Mouse (Mus musculus): ENCODE data around the gene Ttll2. TPM values are rescaled to one million over a fixed set of nuclear protein-coding genes. Genes with fewer than 3 reads are reported as not detected.
"Not testable (repeated sequence)": the region's sequence is repeated elsewhere in the genome, so short reads cannot be mapped to it uniquely, and the experiment has no call there.

The Ttll2 gene
- polyA plus RNA-seq, 1 experiment: 19.0 TPM

DNA sequence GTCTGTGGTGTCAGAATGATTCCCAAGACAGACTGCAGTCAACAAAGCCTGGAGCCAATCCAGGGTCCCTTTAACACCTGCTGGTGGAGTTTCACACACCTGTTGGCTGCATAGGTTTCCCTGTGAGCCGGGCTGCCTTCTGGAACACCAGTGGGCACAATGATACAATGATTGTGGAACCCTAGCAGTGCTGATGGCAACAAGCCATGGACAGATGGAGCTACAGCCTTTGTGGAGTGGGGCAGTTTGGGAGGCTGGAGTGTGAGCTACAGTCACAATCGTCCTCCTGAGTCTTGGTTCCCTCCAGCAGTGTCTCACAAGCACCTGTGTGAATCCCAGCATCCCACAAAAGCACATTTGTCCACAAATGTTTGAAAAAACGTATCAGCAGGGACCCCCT is 3.7 kb downstream of the Ttll2 start:
- not testable (repeated sequence) for H3K27ac ChIP-seq (ENCODE audit: control insufficient read depth, insufficient read depth, low read depth, low read length); H3K4me3 ChIP-seq (ENCODE audit: control insufficient read depth, low read depth, low read length); H3K36me3 ChIP-seq (ENCODE audit: control insufficient read depth, insufficient read depth, low read length); H3K4me1 ChIP-seq (ENCODE audit: control insufficient read depth, insufficient read depth, low read length); H3K27me3 ChIP-seq (ENCODE audit: control insufficient read depth, insufficient read depth, low read length)

DNA sequence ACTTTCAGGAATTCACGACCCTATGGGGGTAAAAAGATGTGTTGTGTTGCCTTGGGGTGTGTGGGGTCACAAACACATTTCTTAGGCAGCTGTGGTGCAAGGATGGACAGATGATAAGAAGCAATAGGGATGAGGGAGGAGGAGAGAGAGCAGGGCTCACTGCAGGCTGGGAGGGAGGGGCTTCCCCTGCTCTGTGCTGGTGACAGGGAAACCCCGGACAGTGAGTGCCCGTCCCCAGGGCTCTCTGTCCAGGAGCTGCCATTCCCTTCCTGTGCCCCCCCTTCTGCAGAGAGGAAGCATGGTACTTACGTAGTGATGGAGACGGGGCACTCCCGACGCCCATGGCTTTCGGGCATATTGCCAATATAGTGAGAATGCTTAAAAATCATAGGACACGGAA is 15.1 kb downstream of the Ttll2 start:
- H3K36me3 ChIP-seq (ENCODE audit: control insufficient read depth, insufficient read depth, low read length); H3K4me1 ChIP-seq (ENCODE audit: control insufficient read depth, insufficient read depth, low read length); H3K27ac ChIP-seq (ENCODE audit: control insufficient read depth, insufficient read depth, low read depth, low read length): not testable (repeated sequence)

GRCm38 (mm10) chr17:7332745-7333144 is 19.8 kb downstream of the Ttll2 start:
- H3K4me1 ChIP-seq (ENCODE audit: control insufficient read depth, insufficient read depth, low read length); H3K36me3 ChIP-seq (ENCODE audit: control insufficient read depth, insufficient read depth, low read length); H3K4me3 ChIP-seq (ENCODE audit: control insufficient read depth, low read depth, low read length); H3K27ac ChIP-seq (ENCODE audit: control insufficient read depth, insufficient read depth, low read depth, low read length); H3K27me3 ChIP-seq (ENCODE audit: control insufficient read depth, insufficient read depth, low read length): not testable (repeated sequence)

More for the DNA sequence above, 15.1 kb downstream of the Ttll2 start:
- not testable (repeated sequence) for H3K4me3 ChIP-seq (ENCODE audit: control insufficient read depth, low read depth, low read length); H3K27me3 ChIP-seq (ENCODE audit: control insufficient read depth, insufficient read depth, low read length)

DNA sequence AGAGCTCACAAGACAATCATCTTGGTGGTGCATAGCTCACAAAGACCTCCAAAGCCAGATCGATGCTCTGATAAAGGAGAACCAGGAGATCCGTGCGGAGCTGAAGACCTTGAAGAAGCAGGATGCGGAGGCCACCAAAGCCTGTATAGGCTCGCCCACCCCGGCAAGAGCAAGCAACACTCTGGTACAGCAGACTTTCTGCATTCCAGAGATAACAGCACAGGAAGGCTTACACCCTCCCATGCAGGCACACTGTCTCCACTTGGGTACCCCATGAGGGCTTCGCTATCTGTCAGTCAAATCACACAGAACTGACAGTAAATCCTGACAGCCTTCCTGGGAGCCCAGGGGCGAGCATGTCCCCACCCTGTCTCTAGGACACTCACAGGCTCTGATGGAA is 26.1 kb downstream of the Ttll2 start:
- H3K36me3 ChIP-seq (ENCODE audit: control insufficient read depth, insufficient read depth, low read length); H3K27me3 ChIP-seq (ENCODE audit: control insufficient read depth, insufficient read depth, low read length); H3K27ac ChIP-seq (ENCODE audit: control insufficient read depth, insufficient read depth, low read depth, low read length); H3K4me1 ChIP-seq (ENCODE audit: control insufficient read depth, insufficient read depth, low read length); H3K4me3 ChIP-seq (ENCODE audit: control insufficient read depth, low read depth, low read length): not testable (repeated sequence)

- H3K4me1 ChIP-seq (ENCODE audit: control insufficient read depth, insufficient read depth, low read length); H3K27me3 ChIP-seq (ENCODE audit: control insufficient read depth, insufficient read depth, low read length); H3K27ac ChIP-seq (ENCODE audit: control insufficient read depth, insufficient read depth, low read depth, low read length); H3K36me3 ChIP-seq (ENCODE audit: control insufficient read depth, insufficient read depth, low read length): not testable (repeated sequence)
- H3K4me3 ChIP-seq (ENCODE audit: control insufficient read depth, low read depth, low read length): peak within 1 kb of the TSS; percentile 62
Measured at GRCm38 (mm10) chr17:7324346-7324745, 28.1 kb downstream of the Ttll2 start, which contains the start of gene Tcp10a. Gene Tcp10a, plus strand, starts transcription at chr17:7324646.

- not testable (repeated sequence) for H3K36me3 ChIP-seq (ENCODE audit: control insufficient read depth, insufficient read depth, low read length); H3K27ac ChIP-seq (ENCODE audit: control insufficient read depth, insufficient read depth, low read depth, low read length); H3K4me3 ChIP-seq (ENCODE audit: control insufficient read depth, low read depth, low read length); H3K4me1 ChIP-seq (ENCODE audit: control insufficient read depth, insufficient read depth, low read length); H3K27me3 ChIP-seq (ENCODE audit: control insufficient read depth, insufficient read depth, low read length)
Measured at GRCm38 (mm10) chr17:7319789-7320188, 32.7 kb downstream of the Ttll2 start.

DNA sequence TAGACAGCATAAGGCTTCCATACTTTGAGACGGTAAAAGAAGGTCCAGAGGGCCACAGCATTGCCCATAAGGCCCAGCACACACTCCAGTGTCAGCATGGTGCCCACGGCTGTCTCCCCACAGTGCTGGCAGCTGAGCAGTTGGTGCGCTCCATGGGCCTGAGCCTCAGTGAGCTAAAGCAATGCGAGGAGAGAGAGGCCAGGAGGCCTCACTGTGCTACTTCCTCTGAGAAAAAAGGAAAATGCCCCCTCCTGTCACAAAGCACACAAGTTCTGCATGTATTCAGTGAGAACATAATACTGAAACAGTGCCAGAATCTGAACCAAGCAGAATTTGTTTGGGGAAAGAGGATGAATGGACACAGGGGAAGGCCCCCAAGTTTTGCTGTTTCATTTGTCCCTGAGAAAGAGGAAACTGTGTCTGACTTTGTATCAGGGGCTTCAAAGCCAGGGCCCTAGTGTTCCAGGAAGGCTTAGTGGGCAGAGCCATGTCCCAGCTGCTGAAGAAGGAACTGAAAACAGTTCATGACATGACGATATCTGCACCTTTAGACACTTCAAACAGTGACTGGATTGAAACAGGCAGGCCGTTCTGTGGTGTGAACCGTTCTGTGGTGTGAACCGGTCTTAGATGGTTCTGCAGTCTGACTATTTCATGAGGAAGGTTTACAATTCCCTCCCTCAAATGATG is 36.7 kb downstream of the Ttll2 start:
- not testable (repeated sequence) for H3K36me3 ChIP-seq (ENCODE audit: control insufficient read depth, insufficient read depth, low read length); H3K27ac ChIP-seq (ENCODE audit: control insufficient read depth, insufficient read depth, low read depth, low read length)

GRCm38 (mm10) chr17:7306278-7307196 is 46.0 kb downstream of the Ttll2 start:
- H3K4me1 ChIP-seq (ENCODE audit: control insufficient read depth, insufficient read depth, low read length); H3K36me3 ChIP-seq (ENCODE audit: control insufficient read depth, insufficient read depth, low read length); H3K4me3 ChIP-seq (ENCODE audit: control insufficient read depth, low read depth, low read length); H3K27me3 ChIP-seq (ENCODE audit: control insufficient read depth, insufficient read depth, low read length); H3K27ac ChIP-seq (ENCODE audit: control insufficient read depth, insufficient read depth, low read depth, low read length): not testable (repeated sequence)

More for the DNA sequence above, 36.7 kb downstream of the Ttll2 start:
- not testable (repeated sequence) for H3K4me1 ChIP-seq (ENCODE audit: control insufficient read depth, insufficient read depth, low read length); H3K4me3 ChIP-seq (ENCODE audit: control insufficient read depth, low read depth, low read length); H3K27me3 ChIP-seq (ENCODE audit: control insufficient read depth, insufficient read depth, low read length)

Other genes starting within 250 kb of the Ttll2 start
- 12.6 and 15.6 TPM in 2 replicates for gene Rps6ka2, start 182.6 kb downstream of the Ttll2 start, polyA plus RNA-seq (2012; rRNA removed)
- 248 and 262 TPM in 2 replicates for gene Tcp10a, start 28.1 kb downstream of the Ttll2 start, polyA plus RNA-seq (2012; rRNA removed)
- gene Gm49630, start 19.3 kb upstream of the Ttll2 start, polyA plus RNA-seq (2012; rRNA removed): 2.3 and 2.4 TPM in 2 replicates
- gene Unc93a2, start 32.8 kb upstream of the Ttll2 start, polyA plus RNA-seq (2012; rRNA removed): 10.4 and 10.7 TPM in 2 replicates

Measured in testis, adult 2 months (tissue).